In genomic region chr5:115010577-115011216, GRCm38 (mm10) we compare ENCODE assay signal across 7 mouse cellular contexts. TPM values are rescaled to one million over a fixed set of nuclear protein-coding genes. Genes with fewer than 3 reads are reported as not detected.
A peak's percentile ranks its signal among the peaks of the same experiment; 100 is the strongest.
DNase-seq lines count a peak whose midpoint lies in the region; ATAC-seq lines count a peak whose summit lies in the region.

Gene Sppl3 (plus strand): TSS chr5:115011137.

- no peaks in the 10 kb centered on the region for H3K9me3 ChIP-seq in embryonic facial prominence, embryonic 10.5 days
- H3K9me3 ChIP-seq in limb, embryonic 10.5 days (replicated peaks), result no peaks in the 10 kb centered on the region
- no peaks in the 10 kb centered on the region for H3K9me3 ChIP-seq in midbrain, embryonic 13.5 days

- no peaks in the 10 kb centered on the region for H3K36me3 ChIP-seq in embryonic facial prominence, embryonic 10.5 days (replicated peaks)
- H3K36me3 ChIP-seq in limb, embryonic 10.5 days, result no peaks in the 10 kb centered on the region
- H3K36me3 ChIP-seq in midbrain, embryonic 13.5 days, result no peaks in the 10 kb centered on the region

- H3K4me1 ChIP-seq in embryonic facial prominence, embryonic 10.5 days, result peaks cover 38% of the 10 kb centered on the region
- peaks cover 28% of the 10 kb centered on the region for H3K4me1 ChIP-seq in limb, embryonic 10.5 days
- peaks cover 35% of the 10 kb centered on the region for H3K4me1 ChIP-seq in midbrain, embryonic 13.5 days (replicated peaks)

- no peaks in the 10 kb centered on the region; the same call in 1 of the 2 replicates for H3K27me3 ChIP-seq in embryonic facial prominence, embryonic 10.5 days (replicated peaks; ENCODE audit: low read depth, poor library complexity, severe bottlenecking)
- H3K27me3 ChIP-seq in limb, embryonic 10.5 days (ENCODE audit: low read depth, poor library complexity, severe bottlenecking), result no peaks in the 10 kb centered on the region
- H3K27me3 ChIP-seq in midbrain, embryonic 13.5 days, result no peaks in the 10 kb centered on the region

- peak; percentile 99 for DNase-seq in adrenal gland, postnatal 10 days
- peak; percentile 97 for DNase-seq in embryonic facial prominence, embryonic 10.5 days (ENCODE audit: low spot score)
- peak; percentile 88 for DNase-seq in kidney, adult 11 months
- DNase-seq in limb, embryonic 10.5 days (ENCODE audit: low spot score), result peak; percentile 98
- peak; percentile 96 for DNase-seq in spleen, adult 12 weeks (ENCODE audit: low spot score)

- H3K27ac ChIP-seq in embryonic facial prominence, embryonic 10.5 days (replicated peaks), result peak within 1 kb of the TSS; percentile 98
- peak within 1 kb of the TSS; percentile 98 for H3K27ac ChIP-seq in limb, embryonic 10.5 days
- peak within 1 kb of the TSS; percentile 94 for H3K27ac ChIP-seq in midbrain, embryonic 13.5 days

- WGBS in embryonic facial prominence, embryonic 10.5 days, result under 1% methylated on average over 65 of the region's 65 CpGs
- 2% methylated on average over 43 of the region's 65 CpGs for WGBS in limb, embryonic 10.5 days
- 1% methylated on average over 38 of the region's 65 CpGs for WGBS in midbrain, embryonic 13.5 days

- H3K4me2 ChIP-seq in midbrain, embryonic 13.5 days (replicated peaks), result peak within 1 kb of the TSS; percentile 97

- peak within 1 kb of the TSS; percentile 99 for H3K9ac ChIP-seq in midbrain, embryonic 13.5 days (replicated peaks)

- peak; percentile 67 for ATAC-seq in granulocyte monocyte progenitor cell, adult 5-6 weeks (replicated peaks; ENCODE audit: poor library complexity, severe bottlenecking)
- peak; percentile 94 for ATAC-seq in midbrain, embryonic 13.5 days

- H3K4me3 ChIP-seq in embryonic facial prominence, embryonic 10.5 days, result peak within 1 kb of the TSS; percentile 100
- H3K4me3 ChIP-seq in limb, embryonic 10.5 days, result peak within 1 kb of the TSS; percentile 100
- H3K4me3 ChIP-seq in midbrain, embryonic 13.5 days (replicated peaks), result peak within 1 kb of the TSS; percentile 100

RNA-seq across cellular contexts. Expression of gene Sppl3, which starts in this region (rescaled TPM):
- 10 to 100 TPM; 54.7 to 63.1 TPM for total RNA-seq in adrenal gland, postnatal 10 days (2021)
- polyA plus RNA-seq in embryonic facial prominence, embryonic 10.5 days (2016; fragmentation: Nextera tagmentation; extraction: Ambion mirVana), result 12.5 and 13.1 TPM in 2 replicates
- 42.8 and 43.9 TPM in 2 replicates for total RNA-seq in granulocyte monocyte progenitor cell, adult 5-6 weeks (2014; fragmentation: Nextera tagmentation)
- 21.7 and 26.5 TPM in 2 replicates for total RNA-seq in granulocyte monocyte progenitor cell, adult 5-6 weeks (2017)
- 15.2 and 15.3 TPM in 2 replicates for polyA plus RNA-seq in limb, embryonic 10.5 days (2016; fragmentation: Nextera tagmentation; extraction: Ambion mirVana)
- 17.6 TPM in 2 replicates for polyA plus RNA-seq in midbrain, embryonic 13.5 days (2015; fragmentation: Nextera tagmentation; extraction: Ambion mirVana)

Comparison
In these comparisons a context has a peak if more than half of its experiments do, and no peak if none do; other contexts are left out.
1. Peak in every context shown above with its lines: DNase-seq, ATAC-seq, H3K4me3 ChIP-seq and H3K27ac ChIP-seq.